Mouse (Mus musculus): ENCODE data around the gene Inpp5a.

Gene Inpp5a

GRCm38 (mm10) chr7:139388670-139389212 is at the start of gene Inpp5a:
TSS of gene Inpp5a (plus strand) at chr7:139389109.
- in situ Hi-C loops (cut with MboI; ENCODE audit: low pct_unique_long_range_greater_than_20kb in 1 of 2, low sequenced_read_pairs in 2 of 2, unreplicated experiment in 1 of 2): no loop called here

GRCm38 (mm10) chr7:139339184-139339583 is 49.7 kb upstream of the Inpp5a start:
- in situ Hi-C loops (cut with MboI; ENCODE audit: low pct_unique_long_range_greater_than_20kb in 1 of 2, low sequenced_read_pairs in 2 of 2, unreplicated experiment in 1 of 2): no loop called here

GRCm38 (mm10) chr7:139341020-139341660 is 47.8 kb upstream of the Inpp5a start:
- in situ Hi-C loops (cut with MboI; ENCODE audit: low pct_unique_long_range_greater_than_20kb in 1 of 2, low sequenced_read_pairs in 2 of 2, unreplicated experiment in 1 of 2): no loop called here

GRCm38 (mm10) chr7:139342809-139343208 is 46.1 kb upstream of the Inpp5a start:
- in situ Hi-C loops (cut with MboI; ENCODE audit: low pct_unique_long_range_greater_than_20kb in 1 of 2, low sequenced_read_pairs in 2 of 2, unreplicated experiment in 1 of 2): no loop called here

- in situ Hi-C loops (cut with MboI; ENCODE audit: low pct_unique_long_range_greater_than_20kb in 1 of 2, low sequenced_read_pairs in 2 of 2, unreplicated experiment in 1 of 2): no loop called here
These were observed 41.9 kb upstream of the Inpp5a start for GRCm38 (mm10) chr7:139347051-139347450.

- in situ Hi-C loops (cut with MboI; ENCODE audit: low pct_unique_long_range_greater_than_20kb in 1 of 2, low sequenced_read_pairs in 2 of 2, unreplicated experiment in 1 of 2): no loop called here
These were observed 38.3 kb upstream of the Inpp5a start for GRCm38 (mm10) chr7:139350606-139351005.

- in situ Hi-C loops (cut with MboI; ENCODE audit: low pct_unique_long_range_greater_than_20kb in 1 of 2, low sequenced_read_pairs in 2 of 2, unreplicated experiment in 1 of 2): no loop called here
These were observed 34.4 kb upstream of the Inpp5a start for GRCm38 (mm10) chr7:139354370-139355139.

GRCm38 (mm10) chr7:139357043-139357442 is 31.9 kb upstream of the Inpp5a start:
- in situ Hi-C loops (cut with MboI; ENCODE audit: low pct_unique_long_range_greater_than_20kb in 1 of 2, low sequenced_read_pairs in 2 of 2, unreplicated experiment in 1 of 2): no loop called here

GRCm38 (mm10) chr7:139359906-139360305 is 29.0 kb upstream of the Inpp5a start:
- in situ Hi-C loops (cut with MboI; ENCODE audit: low pct_unique_long_range_greater_than_20kb in 1 of 2, low sequenced_read_pairs in 2 of 2, unreplicated experiment in 1 of 2): no loop called here

GRCm38 (mm10) chr7:139360890-139361559 is 27.9 kb upstream of the Inpp5a start:
- in situ Hi-C loops (cut with MboI; ENCODE audit: low pct_unique_long_range_greater_than_20kb in 1 of 2, low sequenced_read_pairs in 2 of 2, unreplicated experiment in 1 of 2): no loop called here

GRCm38 (mm10) chr7:139361799-139362198 is 27.1 kb upstream of the Inpp5a start:
- in situ Hi-C loops (cut with MboI; ENCODE audit: low pct_unique_long_range_greater_than_20kb in 1 of 2, low sequenced_read_pairs in 2 of 2, unreplicated experiment in 1 of 2): no loop called here

GRCm38 (mm10) chr7:139362514-139362913 is 26.4 kb upstream of the Inpp5a start:
- in situ Hi-C loops (cut with MboI; ENCODE audit: low pct_unique_long_range_greater_than_20kb in 1 of 2, low sequenced_read_pairs in 2 of 2, unreplicated experiment in 1 of 2): no loop called here

- in situ Hi-C loops (cut with MboI; ENCODE audit: low pct_unique_long_range_greater_than_20kb in 1 of 2, low sequenced_read_pairs in 2 of 2, unreplicated experiment in 1 of 2): no loop called here
These were observed 25.5 kb upstream of the Inpp5a start for GRCm38 (mm10) chr7:139363281-139364004.

- in situ Hi-C loops (cut with MboI; ENCODE audit: low pct_unique_long_range_greater_than_20kb in 1 of 2, low sequenced_read_pairs in 2 of 2, unreplicated experiment in 1 of 2): no loop called here
These were observed 24.8 kb upstream of the Inpp5a start for GRCm38 (mm10) chr7:139364005-139364557.

- in situ Hi-C loops (cut with MboI; ENCODE audit: low pct_unique_long_range_greater_than_20kb in 1 of 2, low sequenced_read_pairs in 2 of 2, unreplicated experiment in 1 of 2): no loop called here
These were observed 23.7 kb upstream of the Inpp5a start for GRCm38 (mm10) chr7:139364936-139365830.

GRCm38 (mm10) chr7:139366131-139366530 is 22.8 kb upstream of the Inpp5a start:
- in situ Hi-C loops (cut with MboI; ENCODE audit: low pct_unique_long_range_greater_than_20kb in 1 of 2, low sequenced_read_pairs in 2 of 2, unreplicated experiment in 1 of 2): no loop called here

- in situ Hi-C loops (cut with MboI; ENCODE audit: low pct_unique_long_range_greater_than_20kb in 1 of 2, low sequenced_read_pairs in 2 of 2, unreplicated experiment in 1 of 2): no loop called here
These were observed 22.4 kb upstream of the Inpp5a start for GRCm38 (mm10) chr7:139366549-139366948.

Data from mouse embryonic stem cell (cell line).